Mouse (Mus musculus): ENCODE results near the gene Vmn1r221.
"Not testable (repeated sequence)": the region's sequence is repeated elsewhere in the genome, so short reads cannot be mapped to it uniquely, and the experiment has no call there.

The Vmn1r221 gene

DNA sequence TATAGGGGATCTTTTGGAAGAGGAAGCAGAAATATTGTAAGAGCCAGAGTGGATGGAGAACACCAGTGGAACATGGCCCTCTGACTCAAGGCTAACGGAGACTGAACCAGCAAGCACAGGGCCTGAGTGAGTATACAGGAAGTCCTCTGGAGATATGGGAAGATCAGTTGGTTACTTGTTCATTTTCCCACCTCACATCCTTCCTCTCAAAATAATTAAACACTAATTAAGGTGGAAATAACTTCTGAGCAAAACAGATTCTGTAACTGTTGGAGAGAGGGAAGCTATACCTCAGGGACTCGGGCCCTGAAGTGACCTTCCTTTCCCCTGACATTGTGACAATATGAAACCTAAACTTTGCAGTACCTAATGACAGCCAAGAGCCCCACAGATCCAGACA is at the start of gene Vmn1r221:
Vmn1r221 (plus strand) TSS at position 301 of the 400 bp plus-strand sequence.
- not testable (repeated sequence) for DNase-seq

DNA sequence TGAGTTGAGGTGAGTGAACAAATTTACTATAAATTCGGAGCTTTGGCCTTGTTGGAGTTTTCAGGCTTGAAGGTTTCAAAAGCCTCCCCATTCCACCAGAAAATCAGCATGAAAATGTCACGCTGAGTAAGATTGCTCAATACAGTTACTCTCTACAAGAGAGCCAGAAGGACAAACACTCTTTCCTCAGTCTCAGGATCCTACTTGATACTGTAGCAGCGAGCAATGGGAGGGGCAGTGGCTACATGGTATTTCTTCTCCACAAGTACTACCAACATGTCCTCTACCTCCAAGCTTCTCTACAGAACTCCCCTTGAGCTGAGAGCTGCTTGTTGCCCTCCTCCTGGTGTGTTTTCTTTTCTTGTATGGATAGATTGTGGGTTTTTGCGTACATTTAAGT is 47.5 kb upstream of the Vmn1r221 start:
- DNase-seq = not testable (repeated sequence)

DNA sequence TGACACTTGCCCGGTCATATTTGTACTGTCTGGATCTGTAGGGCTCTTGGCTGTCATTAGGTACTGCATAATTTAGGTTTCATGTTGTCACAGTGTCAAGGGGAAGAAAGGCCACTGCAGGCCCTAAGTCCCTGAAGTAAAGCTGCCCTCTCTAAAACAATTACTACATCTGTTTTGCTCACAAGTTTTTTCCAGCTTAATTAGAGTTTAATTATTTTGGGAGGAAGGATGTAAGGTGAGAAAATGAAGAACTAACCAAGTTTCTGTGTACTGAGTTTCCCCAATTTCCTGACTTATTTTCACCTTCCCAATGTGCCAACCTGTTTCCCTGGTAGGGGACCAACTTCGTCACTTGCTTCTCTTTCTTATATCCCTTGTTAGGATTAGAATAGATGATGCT is 26.1 kb upstream of the Vmn1r221 start, which contains the start of gene Vmn1r220:
Vmn1r220 (minus strand) TSS at position 101 of the 400 bp plus-strand sequence.
- no peak for DNase-seq

DNA sequence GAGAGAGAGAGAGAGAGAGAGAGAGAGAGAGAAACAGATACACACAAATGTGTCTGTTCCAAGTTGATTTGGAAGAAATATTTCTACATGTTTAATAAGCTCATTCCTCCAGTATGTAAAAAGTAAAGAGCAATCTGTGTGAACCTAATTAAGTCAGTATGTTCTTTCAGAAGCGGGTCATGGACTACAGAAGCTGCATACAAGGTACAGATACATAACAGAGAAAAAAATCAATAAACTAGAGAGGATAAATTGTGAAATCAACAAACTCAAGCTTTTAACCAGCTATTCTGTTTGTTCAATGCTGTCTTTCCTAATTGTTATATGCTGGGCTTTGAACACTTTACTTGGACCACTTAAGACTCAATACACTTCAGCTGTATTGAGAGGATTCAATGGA is 10.0 kb upstream of the Vmn1r221 start:
- DNase-seq = not testable (repeated sequence)

DNA sequence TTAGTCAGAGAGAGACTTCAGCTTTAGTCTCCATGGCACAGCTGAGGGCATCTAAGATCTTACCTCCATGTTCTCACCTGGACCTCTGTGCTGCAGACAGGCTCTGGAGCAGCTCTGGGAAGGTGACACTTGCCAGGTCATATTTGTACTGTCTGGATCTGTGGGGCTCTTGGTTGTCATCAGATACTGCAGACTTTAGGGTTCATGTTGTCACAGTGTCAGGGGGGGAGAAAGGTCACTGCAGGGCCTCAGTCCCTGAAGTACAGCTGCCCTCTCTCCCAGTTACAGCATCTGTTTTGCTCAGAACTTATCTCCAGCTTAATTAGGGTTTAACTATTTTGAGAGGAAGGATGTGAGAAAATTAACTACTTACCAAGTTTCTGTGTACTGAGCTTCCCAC is 21.9 kb downstream of the Vmn1r221 start, which contains the start of gene Vmn1r222:
Vmn1r222 (minus strand) TSS at position 101 of the 400 bp plus-strand sequence.
- not testable (repeated sequence) for DNase-seq

DNA sequence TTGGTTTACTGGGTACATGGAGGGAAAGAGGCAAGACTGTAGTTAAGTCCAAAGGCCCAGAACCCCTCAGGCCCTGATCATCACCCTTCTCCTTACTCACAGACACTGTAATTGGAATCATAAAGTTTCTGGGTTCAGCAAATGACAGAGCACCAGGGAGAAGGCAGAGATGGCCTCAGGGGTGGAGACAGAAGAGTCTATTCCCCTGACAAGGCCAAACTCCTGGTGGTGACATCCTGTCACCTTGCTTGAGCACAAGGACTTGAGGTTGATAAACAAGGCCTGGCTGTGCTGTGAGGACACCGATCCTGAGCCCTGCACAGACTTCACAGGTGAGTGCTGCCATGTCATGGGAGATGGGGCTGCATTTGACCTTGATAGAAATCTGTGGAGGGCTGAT is 32.9 kb downstream of the Vmn1r221 start, which contains the start of gene Vmn1r223:
Vmn1r223 (plus strand) TSS at position 301 of the 400 bp plus-strand sequence.
- DNase-seq = not testable (repeated sequence)

DNA sequence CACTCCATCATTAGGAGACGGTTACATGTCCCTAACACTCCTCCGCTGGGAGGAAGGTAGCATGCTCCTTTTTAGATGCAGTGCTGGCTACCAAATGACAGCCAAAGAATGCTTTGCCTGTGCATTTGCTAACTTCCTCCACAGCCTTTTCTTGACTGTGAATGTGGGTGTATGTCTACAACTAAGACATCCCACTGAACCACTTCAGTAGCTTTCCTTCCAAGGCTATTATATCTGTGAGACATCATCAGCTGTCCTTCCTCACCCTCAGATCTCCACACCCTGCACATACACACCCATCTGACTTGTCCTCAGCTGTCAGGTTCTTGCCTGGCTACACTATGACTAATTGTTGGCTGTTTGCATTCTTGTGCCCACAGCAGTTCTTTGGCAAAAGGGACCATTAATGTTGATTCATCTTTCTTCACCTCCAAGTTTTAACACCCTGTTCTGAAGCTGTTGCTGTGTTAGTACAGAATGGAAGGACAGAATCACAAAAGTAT is 44.7 kb downstream of the Vmn1r221 start:
- no peak for DNase-seq

DNA sequence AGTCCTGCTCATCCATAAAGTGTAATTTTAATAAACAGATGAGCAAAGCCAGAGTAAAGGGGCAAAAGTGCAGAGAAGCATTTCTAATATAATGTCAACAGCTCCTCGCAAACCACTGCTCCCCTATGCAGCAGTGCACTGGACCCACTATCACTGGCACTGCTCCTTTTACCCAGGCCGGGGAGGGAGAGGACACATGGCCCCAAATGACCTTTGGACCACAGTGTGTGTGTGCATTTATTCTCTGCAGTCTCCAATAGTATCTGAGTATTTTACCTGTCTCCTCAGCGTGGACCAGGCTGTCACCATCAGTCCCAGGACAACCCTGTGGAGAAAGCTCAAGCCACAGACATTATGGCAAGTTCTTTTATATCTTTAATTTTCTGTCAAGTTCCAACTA is 54.7 kb downstream of the Vmn1r221 start:
- not testable (repeated sequence) for DNase-seq

DNA sequence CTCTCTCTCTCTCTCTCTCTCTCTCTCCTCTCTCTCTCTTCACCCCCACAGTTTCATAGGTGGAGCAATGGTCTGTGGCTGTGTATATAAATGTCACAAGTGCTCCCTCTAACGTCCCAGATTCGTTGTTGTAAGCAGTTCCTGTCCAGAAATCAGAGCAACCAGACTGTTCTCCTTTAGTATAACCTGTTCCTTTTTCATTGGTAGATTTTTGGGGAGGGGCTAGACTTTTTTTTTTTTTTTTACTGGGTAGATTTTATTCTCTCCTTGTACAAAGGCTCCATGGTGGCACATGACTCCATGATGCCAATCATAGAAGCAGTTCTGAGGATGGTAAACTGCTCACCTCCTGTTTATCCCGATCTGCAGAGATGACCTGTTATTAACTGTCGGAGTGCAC is 55.2 kb downstream of the Vmn1r221 start:
- DNase-seq = not testable (repeated sequence)

DNA sequence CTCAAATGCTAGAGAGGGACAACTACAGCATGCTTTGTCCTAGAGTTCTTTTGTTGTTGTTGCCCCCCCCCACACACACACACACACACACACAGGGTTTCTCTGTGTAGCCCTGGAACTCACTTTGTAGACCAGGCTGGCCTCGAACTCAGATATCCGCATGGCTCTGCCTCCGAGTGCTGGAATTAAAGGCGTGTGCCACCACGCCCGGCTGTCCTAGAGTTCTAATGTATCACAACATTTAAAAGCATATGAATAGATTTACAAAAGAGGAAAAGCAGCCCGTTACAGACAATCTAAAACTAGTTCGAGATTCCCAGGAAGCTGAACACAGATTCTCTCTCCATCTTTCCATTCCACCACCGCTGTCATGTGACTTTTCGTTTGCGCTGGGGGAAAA is 55.8 kb downstream of the Vmn1r221 start:
- DNase-seq = no peak

DNA sequence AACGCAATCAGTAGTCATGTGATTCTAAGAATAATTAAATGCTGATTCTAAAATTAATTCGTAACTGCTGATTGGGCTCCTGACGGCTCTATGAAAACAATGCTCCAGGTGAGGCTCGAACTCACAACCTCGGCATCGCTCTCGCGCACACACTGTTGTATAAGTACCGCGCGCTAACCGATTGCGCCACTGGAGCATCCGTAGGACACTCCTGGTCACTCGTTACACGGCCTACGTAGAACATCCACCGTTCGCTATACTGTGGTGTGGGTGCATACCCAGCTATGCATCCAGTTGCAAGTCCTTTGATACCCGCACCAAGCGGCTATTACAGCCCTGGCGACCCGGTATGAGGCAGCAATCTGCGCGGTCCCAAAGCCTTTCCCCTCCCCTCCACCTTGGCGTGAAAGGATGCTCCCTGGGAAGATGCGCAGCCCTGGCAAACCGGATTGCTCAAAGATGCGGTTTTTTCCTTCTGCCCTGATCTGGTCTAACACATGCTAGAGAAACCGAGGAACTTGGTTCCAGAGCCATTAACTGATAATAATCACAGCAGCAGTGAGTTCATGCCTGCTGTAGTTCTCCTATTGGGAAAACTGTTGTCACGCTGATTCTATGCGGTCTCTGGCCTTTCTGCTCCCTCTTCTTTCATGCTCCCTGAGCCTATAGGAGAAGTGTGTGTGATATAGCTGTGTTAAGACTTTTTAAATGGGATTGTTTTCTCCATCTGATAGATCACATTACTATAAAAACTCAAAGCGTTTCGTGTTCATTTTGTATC is 56.6 kb downstream of the Vmn1r221 start:
- peak; percentile 6 to 15 for DNase-seq

Measured in kidney, postnatal 4 days (tissue).